Mouse (Mus musculus) right cerebral cortex, postnatal 10 days (tissue): ENCODE measurements at regions not wholly inside any gene's neighbourhood (a gene's known extent, or its start where the extent isn't known, plus 50 kb on each side); places are given as distances from the start of the nearest gene placed in this dataset.

Experiments used
- DNase-seq, 2 experiments: peaks; one replicate each; pipeline ENCODE4 v3.0.0; 2021; ENCODE audit warnings: low spot score in 2 of 2

- no peak for DNase-seq
Observed at GRCm38 (mm10) chr11:51911481-51911880, 54.0 kb upstream of the Jade2 start.

GRCm38 (mm10) chr11:51915656-51916032, 51.8 kb upstream of the Cdkn2aipnl start:
- no peak for DNase-seq

- DNase-seq: peak; percentile 84 to 89
Observed at GRCm38 (mm10) chr11:51916033-51916929, 51.2 kb upstream of the Cdkn2aipnl start.
